Mouse (Mus musculus): ENCODE measurements around the gene Tmem242. TPM values are rescaled to one million over a fixed set of nuclear protein-coding genes. Genes with fewer than 3 reads are reported as not detected.

Gene Tmem242
- polyA plus RNA-seq (2014; fragmentation: Nextera tagmentation; extraction: Ambion mirVana): 96.1 and 100 TPM in 2 replicates

- Histone ChIP-seq H3K27ac (ENCODE audit: low read depth, low read length) (0 out of 2 replicates have a peak within 1 kb of the TSS, but pooled peaks have one; percentile 13), H3K4me2 (peak within 1 kb of the TSS; percentile 88), H3K4me1 (replicated peaks; ENCODE audit: control insufficient read depth, insufficient read depth, low read length) (peaks cover 8% of the 10 kb centered on the region; the same call in 1 of the 2 replicates), H3K9me3 (ENCODE audit: control insufficient read depth, low read length) (no peaks in the 10 kb centered on the region), H3K9ac (ENCODE audit: low read depth, low read length) (peak within 1 kb of the TSS; percentile 86), H3K36me3 (ENCODE audit: control insufficient read depth, insufficient read depth, low read length) (no peaks in the 10 kb centered on the region; the same call in 1 of the 2 replicates), H3K4me3 (ENCODE audit: low read depth, low read length) (peak within 1 kb of the TSS; percentile 82), H3K27me3 (replicated peaks; ENCODE audit: control insufficient read depth, insufficient read depth, low read length) (no peaks in the 10 kb centered on the region; the same call in 1 of the 2 replicates)
- under 1% methylated on average over 27 of the region's 27 CpGs for WGBS
- DNase-seq (ENCODE audit: low spot score) (peak; percentile 89), ATAC-seq (replicated peaks; ENCODE audit: low FRiP score) (peak; percentile 86)
These were observed at the start of gene Tmem242 for GRCm38 (mm10) chr17:5440159-5440971. Gene Tmem242, minus strand, starts transcription at chr17:5440259.

- WGBS: 66% methylated on average over 9 of the region's 9 CpGs
These were observed 48.1 kb upstream of the Tmem242 start for GRCm38 (mm10) chr17:5488156-5488555.

GRCm38 (mm10) chr17:5484663-5485062 lies 44.6 kb upstream of the Tmem242 start:
- Histone ChIP-seq H3K4me3 (ENCODE audit: low read depth, low read length) (no peak overlapping the region), H3K9me3 (ENCODE audit: control insufficient read depth, low read length) (0 out of 2 replicates have a peak, but pooled peaks cover 2% of the 10 kb centered on the region), H3K27me3 (replicated peaks; ENCODE audit: control insufficient read depth, insufficient read depth, low read length) (no peaks in the 10 kb centered on the region), H3K4me1 (replicated peaks; ENCODE audit: control insufficient read depth, insufficient read depth, low read length) (no peaks in the 10 kb centered on the region), H3K4me2 (no peak overlapping the region), H3K36me3 (ENCODE audit: control insufficient read depth, insufficient read depth, low read length) (no peaks in the 10 kb centered on the region), H3K27ac (ENCODE audit: low read depth, low read length) (no peak overlapping the region), H3K9ac (ENCODE audit: low read depth, low read length) (no peak overlapping the region)
- WGBS: 71% methylated on average over 1 of the region's 1 CpGs
- ATAC-seq (replicated peaks; ENCODE audit: low FRiP score) (peak; percentile 87), DNase-seq (ENCODE audit: low spot score) (no peak)

More at GRCm38 (mm10) chr17:5488156-5488555, 48.1 kb upstream of the Tmem242 start:
- Histone ChIP-seq H3K4me1 (replicated peaks; ENCODE audit: control insufficient read depth, insufficient read depth, low read length) (peaks cover 9% of the 10 kb centered on the region), H3K9ac (ENCODE audit: low read depth, low read length) (no peak overlapping the region), H3K36me3 (ENCODE audit: control insufficient read depth, insufficient read depth, low read length) (no peaks in the 10 kb centered on the region), H3K4me3 (ENCODE audit: low read depth, low read length) (no peak overlapping the region), H3K4me2 (no peak overlapping the region), H3K27me3 (replicated peaks; ENCODE audit: control insufficient read depth, insufficient read depth, low read length) (no peaks in the 10 kb centered on the region), H3K27ac (ENCODE audit: low read depth, low read length) (no peak overlapping the region), H3K9me3 (ENCODE audit: control insufficient read depth, low read length) (0 out of 2 replicates have a peak, but pooled peaks cover 2% of the 10 kb centered on the region)
- ATAC-seq (replicated peaks; ENCODE audit: low FRiP score) (no peak), DNase-seq (ENCODE audit: low spot score) (no peak)

- Histone ChIP-seq H3K4me3 (ENCODE audit: low read depth, low read length) (no peak overlapping the region), H3K4me1 (replicated peaks; ENCODE audit: control insufficient read depth, insufficient read depth, low read length) (no peaks in the 10 kb centered on the region), H3K27me3 (replicated peaks; ENCODE audit: control insufficient read depth, insufficient read depth, low read length) (no peaks in the 10 kb centered on the region), H3K4me2 (no peak overlapping the region), H3K9ac (ENCODE audit: low read depth, low read length) (no peak overlapping the region), H3K27ac (ENCODE audit: low read depth, low read length) (no peak overlapping the region), H3K9me3 (ENCODE audit: control insufficient read depth, low read length) (0 out of 2 replicates have a peak, but pooled peaks cover 2% of the 10 kb centered on the region), H3K36me3 (ENCODE audit: control insufficient read depth, insufficient read depth, low read length) (no peaks in the 10 kb centered on the region)
- ATAC-seq (replicated peaks; ENCODE audit: low FRiP score) (no peak), DNase-seq (ENCODE audit: low spot score) (no peak)
- WGBS: 66% methylated on average over 4 of the region's 4 CpGs
These were observed 43.4 kb upstream of the Tmem242 start for GRCm38 (mm10) chr17:5483456-5483855.

DNA sequence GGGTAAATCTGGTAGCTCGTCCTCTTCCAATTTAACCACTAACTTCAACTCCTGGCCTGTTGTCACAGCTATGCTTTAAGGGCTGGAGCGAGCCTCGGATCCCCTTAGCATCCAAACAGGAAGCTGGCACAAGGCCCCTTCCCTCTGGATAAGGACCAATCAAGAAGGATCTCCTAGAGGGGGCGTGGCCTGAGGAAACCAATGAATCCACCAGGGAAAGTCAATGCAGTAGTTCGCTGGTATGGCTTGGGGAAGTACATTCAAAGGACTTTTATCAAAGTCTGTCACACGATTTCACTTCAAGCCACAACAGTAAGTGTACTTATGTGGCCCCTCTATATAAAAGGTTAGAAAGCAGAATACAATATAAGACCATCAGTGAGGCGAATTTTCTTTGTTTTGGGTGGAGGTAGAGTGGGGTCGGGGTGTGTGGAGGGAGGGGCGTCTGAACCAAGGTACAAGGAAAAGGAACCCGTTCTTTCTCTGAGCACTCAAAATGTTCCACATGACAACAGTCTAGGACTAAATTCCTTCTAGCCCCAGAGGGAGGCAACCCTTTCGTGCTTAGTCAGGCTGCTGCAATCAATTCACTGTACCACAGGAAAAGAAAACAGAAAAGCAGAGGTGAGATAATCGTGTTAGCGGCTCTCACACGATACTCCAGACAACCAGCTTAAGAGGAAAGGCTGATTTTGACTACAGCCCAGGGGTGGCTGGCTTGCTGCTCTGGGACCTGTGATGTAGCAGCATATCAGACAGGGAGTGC lies 36.1 kb upstream of the Tmem242 start:
- H3K9me3 ChIP-seq (ENCODE audit: control insufficient read depth, low read length): no peaks in the 10 kb centered on the region
- 43% methylated on average over 14 of the region's 14 CpGs for WGBS
- no peaks in the 10 kb centered on the region; the same call in 1 of the 2 replicates for H3K27me3 ChIP-seq (replicated peaks; ENCODE audit: control insufficient read depth, insufficient read depth, low read length)
- H3K9ac ChIP-seq (ENCODE audit: low read depth, low read length): no peak overlapping the region
- ATAC-seq (replicated peaks; ENCODE audit: low FRiP score): 0 out of 2 replicates have a peak, but pooled peaks have one; percentile 43
- H3K4me3 ChIP-seq (ENCODE audit: low read depth, low read length): no peak overlapping the region
- peak overlapping the region; percentile 34 for H3K4me2 ChIP-seq
- H3K36me3 ChIP-seq (ENCODE audit: control insufficient read depth, insufficient read depth, low read length): no peaks in the 10 kb centered on the region
- no peak overlapping the region for H3K27ac ChIP-seq (ENCODE audit: low read depth, low read length)
- peaks cover 5% of the 10 kb centered on the region; the same call in 1 of the 2 replicates for H3K4me1 ChIP-seq (replicated peaks; ENCODE audit: control insufficient read depth, insufficient read depth, low read length)
- DNase-seq (ENCODE audit: low spot score): no peak

DNA sequence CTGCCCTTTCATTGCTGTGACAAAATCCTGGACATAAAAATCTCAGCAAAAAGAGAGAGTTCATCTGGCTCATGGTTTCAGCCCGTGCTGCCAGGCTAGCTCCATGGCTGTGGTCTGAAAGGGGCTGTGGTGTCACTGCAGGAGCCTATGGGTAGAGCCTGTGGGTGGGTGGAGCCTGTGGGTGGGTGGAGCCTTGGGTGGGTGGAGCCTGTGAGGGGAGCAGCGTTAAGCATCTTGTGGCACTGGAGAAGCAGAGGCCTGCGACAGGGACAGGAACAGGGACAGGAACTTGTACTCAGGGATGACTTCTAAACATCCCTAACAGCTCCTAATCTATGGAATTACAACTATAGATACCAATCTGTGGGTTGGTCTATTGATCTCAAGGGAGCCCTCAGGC lies 32.2 kb upstream of the Tmem242 start:
- DNase-seq (ENCODE audit: low spot score): no peak
- Histone ChIP-seq H3K4me2 (no peak overlapping the region), H3K4me1 (replicated peaks; ENCODE audit: control insufficient read depth, insufficient read depth, low read length) (peaks cover 5% of the 10 kb centered on the region; the same call in 1 of the 2 replicates), H3K27ac (ENCODE audit: low read depth, low read length) (no peak overlapping the region), H3K36me3 (ENCODE audit: control insufficient read depth, insufficient read depth, low read length) (no peaks in the 10 kb centered on the region), H3K4me3 (ENCODE audit: low read depth, low read length) (no peak overlapping the region), H3K9ac (ENCODE audit: low read depth, low read length) (no peak overlapping the region), H3K27me3 (replicated peaks; ENCODE audit: control insufficient read depth, insufficient read depth, low read length) (no peaks in the 10 kb centered on the region; the same call in 1 of the 2 replicates), H3K9me3 (ENCODE audit: control insufficient read depth, low read length) (no peaks in the 10 kb centered on the region)
- ATAC-seq (replicated peaks; ENCODE audit: low FRiP score): peak; percentile 68; the same call in 1 of the 2 replicates
- WGBS: 28% methylated on average over 3 of the region's 3 CpGs

- DNase-seq (ENCODE audit: low spot score) (no peak), ATAC-seq (replicated peaks; ENCODE audit: low FRiP score) (no peak)
- Histone ChIP-seq H3K36me3 (ENCODE audit: control insufficient read depth, insufficient read depth, low read length) (no peaks in the 10 kb centered on the region), H3K9me3 (ENCODE audit: control insufficient read depth, low read length) (no peaks in the 10 kb centered on the region), H3K4me2 (no peak overlapping the region), H3K27me3 (replicated peaks; ENCODE audit: control insufficient read depth, insufficient read depth, low read length) (no peaks in the 10 kb centered on the region), H3K27ac (ENCODE audit: low read depth, low read length) (no peak overlapping the region), H3K4me3 (ENCODE audit: low read depth, low read length) (no peak overlapping the region), H3K4me1 (replicated peaks; ENCODE audit: control insufficient read depth, insufficient read depth, low read length) (no peaks in the 10 kb centered on the region), H3K9ac (ENCODE audit: low read depth, low read length) (no peak overlapping the region)
- 49% methylated on average over 4 of the region's 4 CpGs for WGBS
These were observed 27.1 kb upstream of the Tmem242 start for GRCm38 (mm10) chr17:5467177-5467576.

GRCm38 (mm10) chr17:5466736-5467135 lies 26.7 kb upstream of the Tmem242 start:
- Histone ChIP-seq H3K9me3 (ENCODE audit: control insufficient read depth, low read length) (no peaks in the 10 kb centered on the region), H3K4me1 (replicated peaks; ENCODE audit: control insufficient read depth, insufficient read depth, low read length) (no peaks in the 10 kb centered on the region), H3K27me3 (replicated peaks; ENCODE audit: control insufficient read depth, insufficient read depth, low read length) (no peaks in the 10 kb centered on the region), H3K36me3 (ENCODE audit: control insufficient read depth, insufficient read depth, low read length) (no peaks in the 10 kb centered on the region), H3K27ac (ENCODE audit: low read depth, low read length) (no peak overlapping the region), H3K4me2 (no peak overlapping the region), H3K4me3 (ENCODE audit: low read depth, low read length) (no peak overlapping the region), H3K9ac (ENCODE audit: low read depth, low read length) (no peak overlapping the region)
- 76% methylated on average over 8 of the region's 8 CpGs for WGBS
- ATAC-seq (replicated peaks; ENCODE audit: low FRiP score) (no peak), DNase-seq (ENCODE audit: low spot score) (no peak)
